Mouse (Mus musculus): ENCODE results near the gene Cwc25. TPM values are rescaled to one million over a fixed set of nuclear protein-coding genes. Genes with fewer than 3 reads are reported as not detected.

Cwc25 gene
- total RNA-seq, 2 experiments from 2014 or later, result 20.1 to 20.6 TPM

DNA sequence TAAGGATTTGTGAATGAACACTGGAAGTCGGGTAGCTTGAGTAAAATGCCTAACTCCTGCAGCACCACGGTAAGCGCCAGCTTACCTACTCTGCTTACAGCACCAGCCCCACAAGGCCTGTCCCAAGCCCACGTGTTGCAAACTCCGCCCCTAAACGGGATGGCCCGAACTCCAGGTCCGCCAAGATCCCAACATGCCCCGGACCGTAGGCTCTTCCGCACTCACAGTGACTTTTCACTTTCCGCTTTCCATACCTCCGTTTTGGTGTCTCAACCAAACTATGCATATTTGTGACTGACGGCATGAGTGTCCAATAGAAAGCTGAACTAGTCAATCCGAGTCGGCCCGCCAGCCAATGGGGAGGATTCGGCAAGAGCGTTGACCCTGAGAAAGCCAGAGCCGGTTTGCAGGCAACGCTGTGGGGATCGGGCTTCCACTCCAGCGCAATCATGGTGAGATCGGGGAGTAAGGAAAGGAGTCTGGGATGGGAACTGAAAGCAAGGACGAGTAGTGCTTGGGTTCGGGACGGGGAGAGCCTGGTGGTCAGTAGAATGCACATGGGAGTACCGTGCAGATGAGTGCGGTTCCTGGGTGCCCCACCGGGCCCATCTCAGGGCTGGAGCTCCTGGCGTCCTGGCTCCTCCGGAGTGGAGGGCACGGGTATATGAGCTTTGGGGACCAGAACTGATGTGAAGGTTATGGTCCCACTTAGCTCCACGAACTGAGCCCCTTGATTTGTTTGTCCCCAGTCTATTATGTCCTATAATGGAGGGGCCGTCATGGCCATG, 63.1 kb downstream of the Cwc25 start, which contains the start of gene Psmb3:
Gene Psmb3 (plus strand): TSS at position 361 of the 788 bp plus-strand sequence.
- TF ChIP-seq CTCF (conservative IDR thresholded peaks at IDR 0.05), result no peak
- peak within 1 kb of the TSS; percentile 97 for H3K4me3 ChIP-seq
- peak; percentile 99 for DNase-seq (ENCODE audit: low spot score in 2 of 2)
- H3K27ac ChIP-seq, result peak within 1 kb of the TSS; percentile 91

DNA sequence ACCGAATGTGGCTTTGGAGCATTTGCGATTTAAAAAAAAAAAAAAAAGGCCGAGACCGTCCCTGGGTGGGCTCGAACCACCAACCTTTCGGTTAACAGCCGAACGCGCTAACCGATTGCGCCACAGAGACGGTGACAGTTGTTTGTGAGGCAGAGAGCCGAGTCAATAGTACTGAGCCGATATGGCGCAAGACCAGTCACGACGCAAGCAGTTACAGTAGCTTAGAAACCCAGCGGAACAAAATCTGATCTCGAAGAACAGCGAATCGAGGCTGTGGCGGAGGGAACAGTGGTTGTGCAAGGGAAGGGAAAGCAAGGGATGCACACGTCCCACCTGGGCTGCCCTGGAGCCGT, 64.0 kb downstream of the Cwc25 start:
- peak; percentile 86 to 91 for DNase-seq (ENCODE audit: low spot score in 2 of 2)
- H3K27ac ChIP-seq, result peak overlapping the region; percentile 91
- peak overlapping the region; percentile 97 for H3K4me3 ChIP-seq
- TF ChIP-seq CTCF (conservative IDR thresholded peaks at IDR 0.05), result no peak

DNA sequence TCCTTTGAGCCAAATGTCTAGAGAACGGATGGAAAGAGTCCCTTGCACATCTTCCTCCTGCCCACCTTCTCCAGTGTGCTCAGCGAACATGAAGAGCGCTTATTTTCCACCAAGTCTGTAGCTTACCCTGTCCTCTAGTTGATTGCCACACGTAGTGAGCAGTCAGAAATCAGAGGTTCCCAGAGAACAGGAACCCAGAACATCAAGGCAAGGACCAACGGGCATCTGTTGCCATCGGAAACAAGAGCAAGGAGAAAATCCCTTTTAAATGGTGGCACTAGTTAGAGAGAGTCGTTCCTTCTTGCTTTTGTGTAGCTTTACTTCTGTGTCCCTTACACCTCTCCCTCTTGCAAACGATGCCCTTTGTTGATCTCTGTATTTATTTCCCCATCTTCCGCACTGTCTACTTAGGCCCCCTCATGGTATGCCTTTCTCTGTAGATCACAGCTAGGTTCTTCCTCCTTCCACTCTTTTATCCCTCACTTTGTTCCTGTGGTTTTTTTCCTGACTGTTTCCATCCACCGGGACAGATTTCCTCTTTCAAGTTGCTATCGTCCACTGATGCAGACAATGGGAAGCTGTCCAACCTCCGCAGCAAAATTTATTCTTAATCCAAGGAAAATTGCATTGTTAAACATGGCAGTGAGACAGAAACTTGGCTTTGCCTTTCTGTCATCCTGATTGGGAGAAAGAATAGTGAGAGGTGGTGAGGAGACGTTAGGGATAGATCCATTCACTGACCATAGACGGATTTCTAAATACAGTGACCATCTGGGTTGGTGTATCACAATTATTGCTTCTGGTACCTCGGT, 64.6 kb downstream of the Cwc25 start:
- no peak for TF ChIP-seq CTCF (conservative IDR thresholded peaks at IDR 0.05)
- Histone ChIP-seq H3K27ac (peak overlapping the region; percentile 91; the same call in 1 of the 2 replicates), H3K4me3 (peak overlapping the region; percentile 97; the same call in 1 of the 2 replicates)
- DNase-seq (ENCODE audit: low spot score in 2 of 2), result no peak

DNA sequence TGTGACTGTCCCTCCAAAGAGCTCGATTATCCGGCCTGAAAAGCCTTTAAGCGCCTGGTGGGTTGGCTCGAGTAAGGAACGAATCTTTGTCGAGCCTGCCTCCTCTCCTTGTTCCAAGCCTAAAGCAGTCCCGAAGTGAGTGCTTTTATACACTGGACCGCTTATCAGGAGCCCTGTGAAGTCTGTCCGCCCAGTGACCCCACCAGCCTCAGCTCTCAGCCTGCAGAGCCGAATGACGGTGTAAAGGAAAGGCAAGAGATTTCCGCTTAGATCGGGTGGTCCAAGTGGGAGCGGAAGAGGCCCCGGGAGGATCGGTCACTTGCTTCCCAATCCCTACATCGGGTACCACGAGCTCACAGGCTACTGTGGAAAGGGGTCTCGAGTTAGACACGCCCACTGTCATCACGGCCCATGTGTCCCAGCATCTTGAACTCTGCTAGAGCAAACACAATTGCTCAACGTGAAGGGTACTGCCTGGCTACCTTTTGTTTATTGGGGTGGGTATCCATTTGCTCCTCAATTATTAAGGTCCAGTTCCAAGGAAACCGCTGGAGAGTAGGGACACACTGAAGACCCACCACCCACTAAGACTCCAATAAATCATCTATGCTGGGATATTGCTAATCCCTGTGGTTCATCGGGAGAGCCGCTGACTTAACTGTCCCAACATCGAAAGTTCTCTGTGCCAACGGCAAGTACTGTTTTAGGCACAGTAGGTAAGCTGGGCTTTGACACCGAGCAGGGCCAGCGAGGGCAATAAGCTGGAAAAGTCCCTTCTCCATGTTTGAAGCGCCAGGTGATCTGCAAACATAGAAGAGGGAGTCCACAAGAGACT, 65.4 kb downstream of the Cwc25 start:
- TF ChIP-seq CTCF (conservative IDR thresholded peaks at IDR 0.05), result no peak
- no peak for DNase-seq (ENCODE audit: low spot score in 2 of 2)
- H3K27ac ChIP-seq, result peak overlapping the region; percentile 95
- H3K4me3 ChIP-seq, result peak overlapping the region; percentile 80

DNA sequence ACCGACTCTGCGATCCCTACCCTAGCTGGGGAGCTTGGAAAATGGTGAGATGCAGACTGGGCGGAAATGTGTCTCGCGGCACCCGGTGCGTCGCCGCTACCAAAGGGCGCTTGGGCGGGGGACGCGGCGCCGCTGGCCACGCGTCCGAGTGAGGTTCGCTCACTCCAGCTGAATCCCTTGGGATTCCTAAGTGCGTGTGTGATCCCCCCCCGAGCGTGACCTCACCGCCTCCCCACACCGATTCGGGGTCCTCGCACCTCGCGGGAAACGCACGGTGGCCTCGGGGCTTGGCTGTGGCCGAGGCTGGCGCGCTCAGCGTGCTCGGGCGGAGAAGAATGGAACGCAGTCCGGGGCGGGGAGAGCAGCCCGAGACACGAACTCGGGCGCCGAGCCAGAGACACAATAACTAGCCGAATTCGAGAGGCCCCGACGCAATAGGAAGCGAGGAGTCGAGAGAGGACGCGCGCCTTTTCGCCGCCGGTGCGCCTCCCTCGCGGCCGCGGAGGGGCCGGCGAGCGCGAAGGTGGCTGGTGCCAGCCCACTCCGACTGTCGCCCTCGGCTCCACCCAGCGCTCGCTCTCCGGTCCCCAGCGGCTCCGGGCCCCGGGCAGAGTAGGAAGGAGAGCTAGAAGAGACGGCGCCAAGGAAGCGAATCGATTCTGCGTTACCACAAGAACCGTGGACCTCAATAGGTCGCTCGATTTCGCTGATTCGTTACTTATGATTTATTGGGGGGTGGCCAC, 66.2 kb downstream of the Cwc25 start, which contains the start of gene Pcgf2:
Gene Pcgf2 (minus strand): TSS at position 495 of the 743 bp plus-strand sequence.
- TF ChIP-seq CTCF (conservative IDR thresholded peaks at IDR 0.05), result no peak
- peak; percentile 48 to 55 for DNase-seq (ENCODE audit: low spot score in 2 of 2)
- Histone ChIP-seq H3K4me3 (peak within 1 kb of the TSS; percentile 80), H3K27ac (peak within 1 kb of the TSS; percentile 95)

DNA sequence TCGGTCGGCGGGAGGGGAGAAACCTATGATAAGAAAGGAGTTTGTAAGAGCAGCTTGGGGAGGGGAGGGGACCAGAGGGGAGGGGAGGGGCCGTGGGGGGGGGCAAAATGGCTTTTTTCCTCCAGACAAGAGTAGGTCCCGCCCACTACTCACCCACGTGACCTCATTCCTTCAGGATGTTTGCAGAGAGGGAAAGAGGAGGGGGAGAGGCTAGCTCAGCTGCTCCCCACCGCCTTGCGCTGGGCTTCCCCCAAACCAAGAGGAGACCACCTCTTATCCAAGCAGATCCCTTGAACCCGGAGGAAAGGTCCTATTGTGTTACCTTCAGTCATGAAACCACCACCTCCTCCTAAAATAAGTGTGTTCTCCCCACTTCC, 66.7 kb downstream of the Cwc25 start:
- peak; percentile 72 to 81 for DNase-seq (ENCODE audit: low spot score in 2 of 2)
- no peak for TF ChIP-seq CTCF (conservative IDR thresholded peaks at IDR 0.05)
- Histone ChIP-seq H3K4me3 (peak overlapping the region; percentile 80), H3K27ac (peak overlapping the region; percentile 95)

DNA sequence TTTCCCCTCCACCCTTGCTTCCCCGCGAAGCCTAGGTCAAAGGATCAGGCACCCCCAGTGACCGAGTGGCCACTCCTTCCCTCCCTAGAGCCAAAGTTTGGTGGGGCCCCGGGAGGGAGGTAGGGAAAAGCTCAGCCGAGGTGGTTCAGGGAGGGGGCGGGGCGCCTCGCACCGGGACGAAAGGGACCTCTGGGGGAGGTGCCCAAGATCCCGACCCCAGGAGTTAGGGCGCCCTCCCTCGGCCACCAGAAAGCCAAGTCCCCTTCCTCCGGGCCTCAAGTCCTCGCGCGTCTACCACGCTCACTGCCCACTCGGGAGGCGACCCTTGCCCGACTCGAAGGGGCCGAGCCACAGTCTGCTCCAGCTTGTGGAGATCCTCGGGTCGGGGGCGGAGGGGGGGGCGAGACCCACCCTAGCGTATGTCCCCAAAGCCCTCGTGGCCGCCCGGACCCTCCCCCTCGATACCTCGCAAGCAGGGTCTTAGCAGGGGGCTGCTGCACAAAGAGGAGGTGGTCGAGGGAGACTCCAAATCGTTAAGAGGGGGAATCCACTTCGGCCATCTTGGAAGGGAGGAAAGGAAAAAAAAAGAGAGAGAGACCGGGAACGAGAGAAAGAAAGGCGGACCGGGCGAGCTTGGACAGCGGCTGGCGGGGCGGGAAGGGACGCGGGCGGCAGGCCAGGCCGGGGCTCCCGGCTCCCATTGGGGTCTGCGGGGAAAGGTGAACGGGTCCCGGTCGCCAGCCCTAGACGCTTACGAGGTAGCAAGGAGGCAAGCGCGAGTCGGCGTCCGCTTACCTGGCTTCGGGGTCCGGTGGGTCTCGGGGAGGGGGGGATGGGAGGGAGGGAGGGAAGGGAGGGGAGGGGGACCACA, 67.4 kb downstream of the Cwc25 start:
- TF ChIP-seq CTCF (conservative IDR thresholded peaks at IDR 0.05), result peak; percentile 56
- peak in 1 of 2 experiments; percentile 40 for DNase-seq (ENCODE audit: low spot score in 2 of 2)
- H3K27ac ChIP-seq, result peak overlapping the region; percentile 87
- peak overlapping the region; percentile 80 for H3K4me3 ChIP-seq

DNA sequence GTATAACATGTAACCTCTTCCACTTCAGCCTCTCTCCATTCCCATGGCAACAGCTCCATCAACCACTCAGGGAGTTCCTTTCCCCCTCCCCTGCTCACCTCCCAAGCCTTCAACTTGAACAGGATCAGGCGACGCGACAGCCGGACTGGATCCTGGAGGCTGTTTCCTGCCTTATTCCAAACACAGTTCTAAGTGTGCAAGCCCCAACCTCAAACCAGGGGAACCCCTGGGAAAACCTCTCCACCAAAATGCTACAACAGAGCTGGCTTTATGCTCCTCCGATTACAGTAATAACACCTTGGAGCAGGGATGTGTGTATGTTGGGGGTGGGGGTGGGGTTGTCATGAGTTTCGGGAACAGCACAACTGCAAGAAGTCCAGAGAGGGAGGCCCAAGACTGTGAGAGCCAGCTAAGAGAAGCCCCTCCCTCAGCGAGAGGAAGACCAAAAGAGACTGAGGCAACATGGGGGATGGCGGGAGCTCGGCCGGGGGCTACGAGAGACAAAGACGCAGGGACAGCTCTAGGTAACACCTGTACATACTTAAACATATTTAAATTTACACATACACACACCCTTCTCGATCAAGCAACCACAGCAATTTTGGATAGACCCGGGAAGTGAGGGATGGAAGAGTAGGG, 68.3 kb downstream of the Cwc25 start:
- no peak for DNase-seq (ENCODE audit: low spot score in 2 of 2)
- TF ChIP-seq CTCF (conservative IDR thresholded peaks at IDR 0.05), result no peak
- Histone ChIP-seq H3K4me3 (peak overlapping the region; percentile 80), H3K27ac (peak overlapping the region; percentile 87; the same call in 1 of the 2 replicates)

DNA sequence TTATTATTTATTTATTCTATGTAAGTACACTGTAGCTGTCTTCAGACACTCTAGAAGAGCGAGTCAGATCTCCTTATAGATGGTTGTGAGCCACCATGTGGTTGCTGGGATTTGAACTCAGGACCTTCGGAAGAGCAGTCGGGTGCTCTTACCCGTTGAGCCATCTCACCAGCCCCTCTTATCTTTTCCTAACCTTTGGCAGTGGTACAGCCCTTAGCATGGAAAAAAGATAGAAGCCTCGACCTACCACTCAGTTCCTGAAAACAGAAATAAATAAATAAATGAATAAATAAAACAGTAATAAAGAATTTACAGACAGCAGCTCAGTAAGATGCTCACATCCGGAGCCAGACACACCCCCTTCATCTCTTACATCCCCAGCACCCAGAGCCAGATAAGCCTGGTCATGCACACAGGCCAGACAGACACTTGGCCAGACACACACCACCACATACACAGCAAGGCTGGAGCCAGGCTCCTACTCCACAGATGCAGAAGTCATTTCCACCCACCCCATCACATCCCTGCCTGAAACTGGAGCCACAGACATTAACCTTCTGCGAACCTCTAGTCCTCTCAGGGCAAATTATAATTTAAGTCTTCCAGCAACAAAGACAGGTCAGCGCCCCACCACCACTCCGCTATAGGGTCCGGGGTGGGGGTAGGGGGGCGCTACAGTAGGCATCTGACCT, 69.0 kb downstream of the Cwc25 start:
- no peak overlapping the region for H3K27ac ChIP-seq
- H3K4me3 ChIP-seq, result peak overlapping the region; percentile 80
- no peak for TF ChIP-seq CTCF (conservative IDR thresholded peaks at IDR 0.05)
- DNase-seq (ENCODE audit: low spot score in 2 of 2), result no peak

DNA sequence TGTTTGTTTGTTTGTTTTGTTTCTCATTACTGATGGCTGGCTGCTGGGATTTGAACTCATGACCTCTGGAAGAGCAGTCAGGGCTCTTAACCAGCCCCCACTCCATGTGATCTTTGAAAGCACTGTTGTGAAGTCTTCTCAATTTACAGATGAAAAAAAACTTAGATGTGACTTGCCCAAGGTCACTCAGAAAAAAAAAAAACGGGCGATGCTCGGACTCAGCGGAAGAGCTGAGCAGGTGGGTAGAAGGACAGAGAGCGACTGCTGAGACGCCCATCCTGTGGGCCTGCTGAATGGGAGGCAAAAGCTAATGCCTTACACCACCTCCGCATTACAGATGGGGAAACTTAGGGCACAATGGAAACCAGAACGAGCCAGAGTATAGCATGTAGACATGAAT, 69.7 kb downstream of the Cwc25 start:
- TF ChIP-seq CTCF (conservative IDR thresholded peaks at IDR 0.05), result no peak
- no peak for DNase-seq (ENCODE audit: low spot score in 2 of 2)
- H3K4me3 ChIP-seq, result no peak overlapping the region
- H3K27ac ChIP-seq, result no peak overlapping the region

All from layer of hippocampus, adult 2 months (tissue).